Mouse (Mus musculus): Measurements from ENCODE around the gene Kcnip2. TPM values are rescaled to one million over a fixed set of nuclear protein-coding genes. Genes with fewer than 3 reads are reported as not detected.
A peak's percentile ranks its signal among the peaks of the same experiment; 100 is the strongest.

Gene Kcnip2
- polyA plus RNA-seq, 1 experiment from 2014 or later, result 3.6 TPM

DNA sequence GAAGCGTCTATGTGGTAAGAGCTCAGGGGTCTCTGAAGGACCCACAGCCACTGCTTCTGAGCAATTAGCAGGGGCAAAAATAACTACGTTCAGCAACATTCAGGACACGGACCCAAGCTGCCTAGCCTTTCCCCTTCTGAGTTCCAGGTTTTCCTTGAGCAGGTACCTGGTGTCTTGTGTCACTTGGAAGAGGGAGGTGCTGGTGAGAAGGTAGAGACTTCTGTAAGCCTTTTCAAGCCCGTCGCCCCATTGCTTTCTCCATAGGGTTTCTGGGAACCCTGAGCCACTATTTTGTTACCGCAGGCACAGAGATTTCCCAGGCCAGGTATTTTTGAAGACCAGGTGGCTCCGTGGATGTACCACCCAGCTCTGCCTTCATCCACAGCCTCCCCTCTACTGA is 72.2 kb downstream of the Kcnip2 start:
- H3K4me1 ChIP-seq (ENCODE audit: control insufficient read depth in 2 of 2, insufficient read depth in 2 of 2, low read length in 2 of 2), result peaks cover 26 to 31% of the 10 kb centered on the region in 2 experiments
- no peak overlapping the region for H3K9ac ChIP-seq (ENCODE audit: low read length)
- no peaks in the 10 kb centered on the region for H3K36me3 ChIP-seq (ENCODE audit: control insufficient read depth, insufficient read depth, low read length)
- no peak for ATAC-seq (ENCODE audit: insufficient number of reproducible peaks, insufficient read depth, low FRiP score, low read depth)
- H3K27me3 ChIP-seq (ENCODE audit: control insufficient read depth, insufficient read depth, low read length), result peaks cover 67% of the 10 kb centered on the region
- peak overlapping the region in 1 of 2 experiments; percentile 46; a peak in 1 of 4 replicates for H3K4me3 ChIP-seq (ENCODE audit: control insufficient read depth in 1 of 2, insufficient read depth in 1 of 2, low read depth in 1 of 2, low read length in 2 of 2)
- 42% methylated on average over 7 of the region's 7 CpGs for WGBS
- H3K27ac ChIP-seq (replicated peaks in 1 of 2; ENCODE audit: control insufficient read depth in 1 of 2, insufficient read depth in 1 of 2, low read depth in 2 of 2, low read length in 2 of 2), result no peak overlapping the region
- H3K9me3 ChIP-seq (ENCODE audit: control insufficient read depth, low read length), result no peaks in the 10 kb centered on the region
- peak overlapping the region; percentile 81; the same call in 1 of the 2 replicates for H3K4me2 ChIP-seq (ENCODE audit: low read length)

DNA sequence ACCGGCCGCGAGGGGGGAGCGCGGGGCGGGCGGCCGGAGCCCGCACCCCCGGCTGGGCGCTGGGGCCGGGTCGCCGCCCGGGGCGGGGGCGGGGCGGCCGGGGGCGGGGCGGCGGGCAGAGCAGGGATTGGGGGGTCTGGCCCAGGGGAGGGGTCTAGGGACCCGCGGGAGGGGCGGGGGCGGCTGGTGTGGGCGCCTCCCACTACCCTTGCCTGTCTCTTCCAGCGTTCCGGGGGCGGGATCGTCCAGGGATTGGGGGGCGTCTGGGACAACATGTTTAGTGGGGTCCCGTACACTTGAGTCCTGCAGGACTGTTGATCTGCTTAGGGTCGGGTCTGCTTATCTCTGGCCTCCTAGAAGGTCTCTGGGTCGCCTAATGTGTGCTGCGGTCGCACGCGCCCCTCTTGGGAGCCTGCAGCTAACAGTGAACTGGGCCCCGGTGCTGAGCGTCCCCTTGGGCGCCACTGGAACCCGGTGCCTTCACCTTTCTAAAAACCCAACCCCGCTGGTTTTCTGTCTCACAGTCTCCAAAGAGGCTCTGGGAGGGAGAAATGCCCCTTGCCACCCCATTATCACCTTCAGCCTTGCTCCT is 72.8 kb downstream of the Kcnip2 start:
- peak overlapping the region; percentile 55; the same call in 1 of the 2 replicates for H3K9ac ChIP-seq (ENCODE audit: low read length)
- H3K27me3 ChIP-seq (ENCODE audit: control insufficient read depth, insufficient read depth, low read length), result peaks cover 73% of the 10 kb centered on the region
- no peaks in the 10 kb centered on the region for H3K36me3 ChIP-seq (ENCODE audit: control insufficient read depth, insufficient read depth, low read length)
- peak overlapping the region; percentile 81 for H3K4me2 ChIP-seq (ENCODE audit: low read length)
- H3K4me3 ChIP-seq (ENCODE audit: control insufficient read depth in 1 of 2, insufficient read depth in 1 of 2, low read depth in 1 of 2, low read length in 2 of 2), result peak overlapping the region; percentile 17 to 46; a peak in 3 of 4 replicates
- no peak for ATAC-seq (ENCODE audit: insufficient number of reproducible peaks, insufficient read depth, low FRiP score, low read depth)
- peaks cover 21 to 26% of the 10 kb centered on the region in 2 experiments for H3K4me1 ChIP-seq (ENCODE audit: control insufficient read depth in 2 of 2, insufficient read depth in 2 of 2, low read length in 2 of 2)
- WGBS, result 7% methylated on average over 18 of the region's 44 CpGs
- no peaks in the 10 kb centered on the region for H3K9me3 ChIP-seq (ENCODE audit: control insufficient read depth, low read length)
- no peak overlapping the region for H3K27ac ChIP-seq (replicated peaks in 1 of 2; ENCODE audit: control insufficient read depth in 1 of 2, insufficient read depth in 1 of 2, low read depth in 2 of 2, low read length in 2 of 2)

DNA sequence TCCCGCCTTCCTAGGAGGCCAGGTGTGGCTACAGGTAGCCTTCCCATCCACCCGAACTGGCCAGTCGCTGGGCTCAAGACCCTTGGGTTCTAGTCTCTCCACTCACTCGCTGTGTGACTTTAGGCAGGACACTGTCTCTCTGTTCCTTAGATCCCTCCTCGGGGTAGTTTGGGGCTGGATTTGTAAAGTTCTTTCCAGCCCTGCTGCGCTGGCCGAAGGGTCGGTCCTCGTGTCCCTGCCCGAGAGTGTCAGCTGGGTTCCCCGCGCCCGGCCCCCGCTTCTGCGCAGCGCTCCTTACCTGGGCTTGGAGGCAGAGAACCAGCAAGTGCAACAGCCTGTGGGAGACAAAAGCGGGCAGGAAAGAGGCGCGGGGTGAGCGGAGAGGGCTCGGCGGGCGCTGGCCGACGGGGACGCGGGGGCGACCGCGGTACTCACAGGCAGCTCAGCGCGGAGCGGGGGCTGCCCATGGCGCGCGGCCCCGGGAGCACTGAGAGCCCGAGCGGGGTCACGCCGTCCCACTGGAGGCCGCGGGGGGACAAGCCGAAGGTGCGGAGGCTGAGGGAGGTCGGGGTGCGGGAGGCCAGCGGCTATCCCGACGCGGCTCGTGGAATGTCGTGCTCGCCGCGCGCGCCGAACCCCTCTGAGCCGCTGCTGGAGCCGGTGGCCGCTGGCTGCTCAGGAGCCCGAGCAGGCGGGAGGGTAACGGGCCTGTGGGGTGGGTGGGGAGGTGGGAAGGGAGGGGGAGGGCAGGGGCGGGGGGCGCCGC is 73.5 kb downstream of the Kcnip2 start, which contains the start of gene Fgf8:
Gene Fgf8, minus strand, starts transcription at position 698 of the 766 bp plus-strand sequence.
- H3K4me2 ChIP-seq (ENCODE audit: low read length), result peak within 1 kb of the TSS; percentile 81
- WGBS, result 1% methylated on average over 41 of the region's 68 CpGs
- ATAC-seq (ENCODE audit: insufficient number of reproducible peaks, insufficient read depth, low FRiP score, low read depth), result no peak
- H3K27ac ChIP-seq (replicated peaks in 1 of 2; ENCODE audit: control insufficient read depth in 1 of 2, insufficient read depth in 1 of 2, low read depth in 2 of 2, low read length in 2 of 2), result no peak within 1 kb of the TSS
- peaks cover 80% of the 10 kb centered on the region for H3K27me3 ChIP-seq (ENCODE audit: control insufficient read depth, insufficient read depth, low read length)
- H3K9me3 ChIP-seq (ENCODE audit: control insufficient read depth, low read length), result no peaks in the 10 kb centered on the region
- peak within 1 kb of the TSS; percentile 43 to 46 for H3K4me3 ChIP-seq (ENCODE audit: control insufficient read depth in 1 of 2, insufficient read depth in 1 of 2, low read depth in 1 of 2, low read length in 2 of 2)
- peak within 1 kb of the TSS; percentile 55; the same call in 1 of the 2 replicates for H3K9ac ChIP-seq (ENCODE audit: low read length)
- H3K4me1 ChIP-seq (ENCODE audit: control insufficient read depth in 2 of 2, insufficient read depth in 2 of 2, low read length in 2 of 2), result peaks cover 21 to 26% of the 10 kb centered on the region in 2 experiments
- no peaks in the 10 kb centered on the region for H3K36me3 ChIP-seq (ENCODE audit: control insufficient read depth, insufficient read depth, low read length)

Other genes with a start within 250 kb of the Kcnip2 start
- 4.1 and 6.3 TPM in 2 replicates for gene Fbxw4, start 155.7 kb downstream of the Kcnip2 start, polyA plus RNA-seq (2014; fragmentation: Nextera tagmentation; extraction: Ambion mirVana)
- 0.46 TPM in 1 of 2 replicates, not detected in the other for gene Fgf8, start 73.1 kb downstream of the Kcnip2 start, polyA plus RNA-seq (2014; fragmentation: Nextera tagmentation; extraction: Ambion mirVana)
- 9.8 and 10.2 TPM in 2 replicates for gene Npm3, start 66.5 kb downstream of the Kcnip2 start, polyA plus RNA-seq (2014; fragmentation: Nextera tagmentation; extraction: Ambion mirVana)
- gene Mgea5, start 32.2 kb downstream of the Kcnip2 start, polyA plus RNA-seq (2014; fragmentation: Nextera tagmentation; extraction: Ambion mirVana), result 47.0 and 47.1 TPM in 2 replicates
- 13.9 and 14.1 TPM in 2 replicates for gene Armh3, start 182.4 kb upstream of the Kcnip2 start, polyA plus RNA-seq (2014; fragmentation: Nextera tagmentation; extraction: Ambion mirVana)
- 3.3 and 4.0 TPM in 2 replicates for gene Hps6, start 187.4 kb upstream of the Kcnip2 start, polyA plus RNA-seq (2014; fragmentation: Nextera tagmentation; extraction: Ambion mirVana)
- 24.6 and 26.4 TPM in 2 replicates for gene Pprc1, start 228.8 kb upstream of the Kcnip2 start, polyA plus RNA-seq (2014; fragmentation: Nextera tagmentation; extraction: Ambion mirVana)
- 58.8 and 66.5 TPM in 2 replicates for gene Ldb1, start 229.2 kb upstream of the Kcnip2 start, polyA plus RNA-seq (2014; fragmentation: Nextera tagmentation; extraction: Ambion mirVana)

Data from heart, embryonic 14.5 days (tissue).